11 mouse cellular contexts compared by ENCODE assay signal in genomic region chr12:118854401-118854800, GRCm38 (mm10). TPM values are rescaled to one million over a fixed set of nuclear protein-coding genes. Genes with fewer than 3 reads are reported as not detected.
DNase-seq lines count a peak whose midpoint lies in the region; ATAC-seq and TF ChIP-seq lines count a peak whose summit lies in the region.
"Had no signal": no experiment of that assay in that cellular context is flagged by ENCODE, and none has a peak within 500 bp of the region (broad histone marks: within the 10 kb centered on the region; RNA-seq: fewer than 3 reads in every experiment).

No protein-coding gene starts in this region.

- H3K27ac ChIP-seq in kidney, postnatal 0 days, result no peak overlapping the region
- peak overlapping the region; percentile 83 for H3K27ac ChIP-seq in forebrain, embryonic 13.5 days
- H3K27ac ChIP-seq in liver, embryonic 12.5 days, result no peak overlapping the region

- peaks cover 64% of the 10 kb centered on the region for H3K27me3 ChIP-seq in kidney, postnatal 0 days (ENCODE audit: insufficient read depth, low read length)
- peaks cover 48% of the 10 kb centered on the region for H3K27me3 ChIP-seq in forebrain, embryonic 13.5 days
- H3K27me3 ChIP-seq in liver, embryonic 12.5 days (replicated peaks), result peaks cover 69% of the 10 kb centered on the region

- H3K36me3 ChIP-seq in kidney, postnatal 0 days (ENCODE audit: insufficient read depth, low read length), result no peaks in the 10 kb centered on the region
- no peaks in the 10 kb centered on the region for H3K36me3 ChIP-seq in forebrain, embryonic 13.5 days (ENCODE audit: poor library complexity, severe bottlenecking)
- no peaks in the 10 kb centered on the region for H3K36me3 ChIP-seq in liver, embryonic 12.5 days

- peak overlapping the region; percentile 48 for H3K4me2 ChIP-seq in kidney, postnatal 0 days (ENCODE audit: low read length)
- H3K4me2 ChIP-seq in forebrain, embryonic 13.5 days, result peak overlapping the region; percentile 72
- H3K4me2 ChIP-seq in liver, embryonic 12.5 days, result peak overlapping the region; percentile 47

- 3% methylated on average over 10 of the region's 10 CpGs for WGBS in kidney, postnatal 0 days
- 4% methylated on average over 10 of the region's 10 CpGs for WGBS in forebrain, embryonic 13.5 days
- WGBS in liver, embryonic 12.5 days (ENCODE audit: insufficient replicate concordance), result 4% methylated on average over 10 of the region's 10 CpGs

- H3K9ac ChIP-seq in kidney, postnatal 0 days (ENCODE audit: low read depth, low read length), result no peak overlapping the region
- H3K9ac ChIP-seq in forebrain, embryonic 13.5 days, result peak overlapping the region; percentile 72
- no peak overlapping the region for H3K9ac ChIP-seq in liver, embryonic 12.5 days

- no peak overlapping the region for H3K4me3 ChIP-seq in kidney, postnatal 0 days (replicated peaks; ENCODE audit: low read depth, low read length)
- peak overlapping the region; percentile 49 for H3K4me3 ChIP-seq in forebrain, embryonic 13.5 days
- H3K4me3 ChIP-seq in liver, embryonic 12.5 days, result peak overlapping the region; percentile 31

- ATAC-seq in kidney, postnatal 0 days (replicated peaks; ENCODE audit: low FRiP score, low read depth), result no peak
- no peak for ATAC-seq in forebrain, embryonic 13.5 days
- ATAC-seq in liver, embryonic 12.5 days, result no peak

- no peaks in the 10 kb centered on the region for H3K9me3 ChIP-seq in kidney, postnatal 0 days (replicated peaks; ENCODE audit: low read length)
- H3K9me3 ChIP-seq in forebrain, embryonic 13.5 days (replicated peaks), result no peaks in the 10 kb centered on the region
- no peaks in the 10 kb centered on the region for H3K9me3 ChIP-seq in liver, embryonic 12.5 days (replicated peaks)

- TF ChIP-seq CTCF in kidney, postnatal 0 days (IDR thresholded peaks at IDR 0.05; ENCODE audit: low read depth), result no peak

- no peak for DNase-seq in kidney, postnatal 0 days (ENCODE audit: low spot score)
- DNase-seq in kidney, postnatal 36 days, result no peak
- peak; percentile 40 for DNase-seq in retina, postnatal 1 day
- no peak for DNase-seq in left cerebral cortex, adult 18-20 months (ENCODE audit: low spot score in 2 of 2)
- no peak for DNase-seq in frontal cortex, postnatal 10 days (ENCODE audit: low spot score in 2 of 2)
- DNase-seq in thymus, postnatal 10 days (ENCODE audit: low spot score in 2 of 2), result no peak
- DNase-seq: thymus, adult 18-20 months had no signal

- H3K4me1 ChIP-seq in kidney, postnatal 0 days (replicated peaks; ENCODE audit: insufficient read depth, low read length), result no peaks in the 10 kb centered on the region
- peaks cover 38% of the 10 kb centered on the region for H3K4me1 ChIP-seq in forebrain, embryonic 13.5 days
- H3K4me1 ChIP-seq in liver, embryonic 12.5 days, result no peaks in the 10 kb centered on the region

RNA-seq across cellular contexts. Expression of gene Sp8, which starts 8.3 kb away (rescaled TPM):
- not detected in 2 replicates for polyA plus RNA-seq in kidney, postnatal 0 days (2015; fragmentation: Nextera tagmentation; extraction: Ambion mirVana)
- polyA plus RNA-seq in forebrain, embryonic 13.5 days (2015; fragmentation: Nextera tagmentation; extraction: Ambion mirVana), result 16.7 and 17.0 TPM in 2 replicates
- 0.02 TPM in 2 replicates for polyA plus RNA-seq in liver, embryonic 12.5 days (2016; fragmentation: Nextera tagmentation; extraction: Ambion mirVana)
- 1 to 10 TPM; 1.7 to 1.9 TPM for total RNA-seq in left cerebral cortex, adult 18-20 months (2021)
- total RNA-seq: gastrocnemius, postnatal 36 days; MEL had no signal

Comparison
In these comparisons a context has a peak if more than half of its experiments do, and no peak if none do; other contexts are left out.
1. RNA of gene Sp8, which starts 8.3 kb away (polyA plus RNA-seq): 16.7 to 17.0 TPM in forebrain, embryonic 13.5 days; 0.02 TPM in liver, embryonic 12.5 days and not detected in kidney, postnatal 0 days; every median in the first group is over 10 times any median in the second.
2. Peak in every context shown above with its lines, with median percentiles within 50 percentile points of each other: H3K4me2 ChIP-seq.